Mouse (Mus musculus): ENCODE results near the gene Gpi1. TPM values are rescaled to one million over a fixed set of nuclear protein-coding genes. Genes with fewer than 3 reads are reported as not detected.
"Not testable (repeated sequence)": the region's sequence is repeated elsewhere in the genome, so short reads cannot be mapped to it uniquely, and the experiment has no call there.

Gpi1 gene
- polyA plus RNA-seq, 1 experiment from 2014 or later: 287 TPM

DNA sequence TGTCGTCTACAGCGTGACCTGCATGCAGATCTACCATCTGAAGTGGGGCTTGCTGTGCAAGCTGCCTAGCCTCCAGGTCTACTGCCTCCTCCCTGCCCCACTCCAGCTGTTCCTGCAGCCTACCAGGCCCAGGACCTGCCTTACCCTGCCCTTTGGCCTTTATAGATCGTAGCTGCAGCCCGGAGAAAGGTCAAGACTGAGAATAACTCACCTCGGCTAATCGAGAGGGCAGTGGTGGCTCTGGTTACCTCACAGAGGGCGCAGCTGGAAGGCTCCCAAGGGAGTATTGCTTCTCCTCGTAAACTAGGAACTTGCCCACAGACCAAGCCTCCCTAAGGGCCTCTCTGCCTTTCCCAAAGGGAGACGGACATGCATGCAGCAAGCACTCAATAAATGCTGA, 14.7 kb downstream of the Gpi1 start:
- H3K27me3 ChIP-seq (ENCODE audit: control insufficient read depth, insufficient read depth, low read length): no peaks in the 10 kb centered on the region
- no peaks in the 10 kb centered on the region for H3K9me3 ChIP-seq (replicated peaks; ENCODE audit: control insufficient read depth, low read length)
- no peak overlapping the region for H3K4me3 ChIP-seq (ENCODE audit: low read depth, low read length)
- H3K4me1 ChIP-seq (ENCODE audit: control insufficient read depth, insufficient read depth, low read length): no peaks in the 10 kb centered on the region
- no peak overlapping the region for H3K4me2 ChIP-seq (ENCODE audit: low read depth, low read length)
- H3K36me3 ChIP-seq (replicated peaks; ENCODE audit: control insufficient read depth, insufficient read depth, low read depth, low read length): peaks cover 9% of the 10 kb centered on the region
- no peak overlapping the region for H3K27ac ChIP-seq (replicated peaks; ENCODE audit: low read depth, low read length)
- ATAC-seq (replicated peaks; ENCODE audit: insufficient number of reproducible peaks, low FRiP score, low TSS enrichment, low read depth) (no peak), DNase-seq (ENCODE audit: low spot score) (no peak)
- no peak overlapping the region for H3K9ac ChIP-seq (replicated peaks; ENCODE audit: low read length)
- 78% methylated on average over 9 of the region's 9 CpGs for WGBS

DNA sequence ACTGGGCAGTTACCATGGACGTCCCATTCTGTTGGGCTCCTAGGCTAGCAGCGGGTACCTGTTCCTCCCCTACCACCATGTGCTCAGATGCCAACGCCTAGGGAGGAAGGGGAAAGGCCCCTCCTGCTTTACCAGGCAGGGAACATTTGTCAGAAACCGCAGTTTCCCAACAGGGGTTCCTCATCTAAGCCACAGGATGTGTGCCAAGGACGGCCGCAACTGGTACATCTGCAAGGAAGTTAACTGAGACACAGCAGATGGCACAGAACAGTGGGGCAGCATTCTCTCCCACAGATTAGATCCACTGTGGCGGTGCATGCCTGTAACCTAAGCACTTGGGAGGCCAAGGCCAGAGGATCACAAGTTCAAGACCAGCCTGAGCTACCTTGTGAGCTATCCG, 15.5 kb downstream of the Gpi1 start:
- H3K27me3 ChIP-seq (ENCODE audit: control insufficient read depth, insufficient read depth, low read length): no peaks in the 10 kb centered on the region
- 88% methylated on average over 8 of the region's 8 CpGs for WGBS
- H3K9ac ChIP-seq (replicated peaks; ENCODE audit: low read length): no peak overlapping the region
- no peaks in the 10 kb centered on the region for H3K9me3 ChIP-seq (replicated peaks; ENCODE audit: control insufficient read depth, low read length)
- no peaks in the 10 kb centered on the region for H3K4me1 ChIP-seq (ENCODE audit: control insufficient read depth, insufficient read depth, low read length)
- H3K36me3 ChIP-seq (replicated peaks; ENCODE audit: control insufficient read depth, insufficient read depth, low read depth, low read length): peaks cover 9% of the 10 kb centered on the region; the same call in 1 of the 2 replicates
- H3K27ac ChIP-seq (replicated peaks; ENCODE audit: low read depth, low read length): no peak overlapping the region
- DNase-seq (ENCODE audit: low spot score) (no peak), ATAC-seq (replicated peaks; ENCODE audit: insufficient number of reproducible peaks, low FRiP score, low TSS enrichment, low read depth) (no peak)
- no peak overlapping the region for H3K4me3 ChIP-seq (ENCODE audit: low read depth, low read length)
- no peak overlapping the region for H3K4me2 ChIP-seq (ENCODE audit: low read depth, low read length)

DNA sequence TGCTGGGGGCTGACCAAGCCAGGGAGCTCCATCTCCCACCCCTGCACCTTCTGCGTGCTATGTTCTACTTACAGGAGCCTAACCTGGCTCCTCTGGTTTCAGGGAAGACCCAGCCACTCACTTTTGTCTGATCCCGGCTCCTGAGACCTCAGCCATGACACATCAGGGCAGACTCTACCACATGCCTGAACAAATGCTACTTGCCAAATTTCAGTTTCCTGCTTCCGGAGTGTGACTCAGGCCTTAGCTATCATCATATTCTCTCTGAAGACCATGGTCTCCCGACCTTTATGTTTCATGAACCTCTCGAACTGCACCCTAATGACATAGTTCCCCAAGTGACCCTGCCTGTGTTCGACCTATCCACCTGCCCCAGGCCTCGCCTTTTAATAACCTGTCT, 16.9 kb downstream of the Gpi1 start:
- 90% methylated on average over 7 of the region's 7 CpGs for WGBS
- DNase-seq (ENCODE audit: low spot score): no peak

DNA sequence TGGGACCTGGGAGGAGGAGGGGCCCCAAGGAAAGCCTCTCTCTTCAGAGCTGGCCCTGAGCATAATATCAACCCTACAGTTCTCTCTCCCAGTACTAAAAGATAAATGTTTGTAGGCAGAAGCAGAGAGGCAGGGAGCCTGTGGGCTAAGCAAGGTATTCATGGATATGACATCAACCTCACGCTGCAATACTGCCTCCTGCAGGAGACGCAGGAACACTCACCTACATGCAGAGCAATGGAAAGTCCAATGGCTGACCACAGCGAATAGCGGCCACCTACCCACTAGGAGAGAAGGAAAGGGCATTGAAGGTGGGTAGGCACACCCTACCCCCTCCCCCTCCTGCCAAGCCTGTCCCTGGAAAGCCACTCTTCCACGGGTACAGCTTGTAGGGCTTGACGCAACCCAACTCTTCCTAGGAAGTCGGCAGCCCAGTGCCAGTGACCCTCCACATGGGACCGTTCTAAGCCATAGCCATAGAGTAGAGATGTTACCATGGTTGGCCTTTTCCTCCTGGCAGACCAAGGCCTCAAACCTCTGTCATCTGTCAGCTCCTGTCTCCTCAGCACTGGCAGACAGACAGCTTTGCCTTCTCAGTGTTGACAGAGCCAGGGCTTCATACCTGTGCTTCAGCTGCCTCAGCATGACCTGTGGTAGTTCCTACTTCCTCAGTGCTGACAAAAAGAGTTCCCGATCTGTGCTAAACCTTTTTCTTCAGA, 21.9 kb downstream of the Gpi1 start:
- Histone ChIP-seq H3K9me3 (replicated peaks; ENCODE audit: control insufficient read depth, low read length) (no peaks in the 10 kb centered on the region), H3K4me1 (ENCODE audit: control insufficient read depth, insufficient read depth, low read length) (no peaks in the 10 kb centered on the region), H3K36me3 (replicated peaks; ENCODE audit: control insufficient read depth, insufficient read depth, low read depth, low read length) (peaks cover 17% of the 10 kb centered on the region), H3K4me2 (ENCODE audit: low read depth, low read length) (no peak overlapping the region), H3K4me3 (ENCODE audit: low read depth, low read length) (no peak overlapping the region), H3K27me3 (ENCODE audit: control insufficient read depth, insufficient read depth, low read length) (no peaks in the 10 kb centered on the region), H3K9ac (replicated peaks; ENCODE audit: low read length) (no peak overlapping the region), H3K27ac (replicated peaks; ENCODE audit: low read depth, low read length) (no peak overlapping the region)
- DNase-seq (ENCODE audit: low spot score) (no peak), ATAC-seq (replicated peaks; ENCODE audit: insufficient number of reproducible peaks, low FRiP score, low TSS enrichment, low read depth) (no peak)
- WGBS: 88% methylated on average over 9 of the region's 9 CpGs

More for the DNA sequence above, 16.9 kb downstream of the Gpi1 start:
- Histone ChIP-seq H3K36me3 (replicated peaks; ENCODE audit: control insufficient read depth, insufficient read depth, low read depth, low read length) (peaks cover 9% of the 10 kb centered on the region; the same call in 1 of the 2 replicates), H3K4me2 (ENCODE audit: low read depth, low read length) (no peak overlapping the region), H3K9ac (replicated peaks; ENCODE audit: low read length) (no peak overlapping the region), H3K27ac (replicated peaks; ENCODE audit: low read depth, low read length) (no peak overlapping the region), H3K4me1 (ENCODE audit: control insufficient read depth, insufficient read depth, low read length) (no peaks in the 10 kb centered on the region), H3K4me3 (ENCODE audit: low read depth, low read length) (no peak overlapping the region), H3K27me3 (ENCODE audit: control insufficient read depth, insufficient read depth, low read length) (no peaks in the 10 kb centered on the region), H3K9me3 (replicated peaks; ENCODE audit: control insufficient read depth, low read length) (no peaks in the 10 kb centered on the region)
- no peak for ATAC-seq (replicated peaks; ENCODE audit: insufficient number of reproducible peaks, low FRiP score, low TSS enrichment, low read depth)

DNA sequence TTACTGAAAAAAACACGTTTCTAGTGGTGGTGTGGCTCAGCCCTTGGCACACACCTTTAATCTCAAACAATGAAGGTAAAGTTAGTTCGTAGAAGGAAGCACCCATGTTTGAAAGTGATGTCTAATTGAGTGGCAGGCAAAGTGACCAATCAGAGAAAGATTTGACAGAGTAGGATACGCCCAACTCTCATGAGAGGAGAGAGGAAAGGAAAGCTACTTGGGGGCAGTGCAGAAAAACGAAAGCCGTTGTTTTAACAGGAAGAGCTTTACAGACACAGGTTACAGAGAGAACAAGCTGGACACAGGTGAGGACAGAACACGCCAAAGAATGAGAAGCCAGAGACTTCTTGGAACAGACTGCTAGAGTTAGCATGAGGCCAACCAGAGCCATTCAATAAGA, 23.8 kb downstream of the Gpi1 start:
- Histone ChIP-seq H3K4me2 (ENCODE audit: low read depth, low read length) (no peak overlapping the region), H3K9me3 (replicated peaks; ENCODE audit: control insufficient read depth, low read length) (no peaks in the 10 kb centered on the region), H3K4me1 (ENCODE audit: control insufficient read depth, insufficient read depth, low read length) (no peaks in the 10 kb centered on the region), H3K9ac (replicated peaks; ENCODE audit: low read length) (no peak overlapping the region), H3K27ac (replicated peaks; ENCODE audit: low read depth, low read length) (no peak overlapping the region), H3K4me3 (ENCODE audit: low read depth, low read length) (no peak overlapping the region), H3K27me3 (ENCODE audit: control insufficient read depth, insufficient read depth, low read length) (no peaks in the 10 kb centered on the region), H3K36me3 (replicated peaks; ENCODE audit: control insufficient read depth, insufficient read depth, low read depth, low read length) (peaks cover 21% of the 10 kb centered on the region)
- no peak for ATAC-seq (replicated peaks; ENCODE audit: insufficient number of reproducible peaks, low FRiP score, low TSS enrichment, low read depth)
- 92% methylated on average over 6 of the region's 6 CpGs for WGBS
- no peak for DNase-seq (ENCODE audit: low spot score)

DNA sequence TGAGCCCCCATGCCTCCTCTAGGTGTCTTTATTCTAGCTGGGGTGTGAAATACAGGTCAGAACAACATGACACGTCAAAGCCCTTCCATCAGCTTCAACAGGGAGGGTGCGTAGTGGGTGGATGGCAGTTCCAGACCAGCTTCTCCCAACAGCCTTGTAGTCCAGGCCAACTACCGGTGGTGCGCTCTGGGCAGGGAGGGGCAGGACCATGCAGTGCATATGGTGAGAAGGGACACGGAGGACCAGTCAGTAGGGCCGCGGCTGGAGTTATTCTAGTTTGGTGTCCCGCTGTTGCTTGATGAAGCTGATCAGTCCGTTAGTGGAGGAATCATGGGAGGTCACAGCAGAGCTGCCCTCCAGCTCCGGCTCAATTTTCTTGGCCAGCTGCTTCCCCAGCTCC, 28.0 kb downstream of the Gpi1 start:
- not testable (repeated sequence) for H3K4me2 ChIP-seq (ENCODE audit: low read depth, low read length); H3K27me3 ChIP-seq (ENCODE audit: control insufficient read depth, insufficient read depth, low read length); DNase-seq (ENCODE audit: low spot score); ATAC-seq (replicated peaks; ENCODE audit: insufficient number of reproducible peaks, low FRiP score, low TSS enrichment, low read depth); H3K9me3 ChIP-seq (replicated peaks; ENCODE audit: control insufficient read depth, low read length); H3K4me3 ChIP-seq (ENCODE audit: low read depth, low read length); H3K27ac ChIP-seq (replicated peaks; ENCODE audit: low read depth, low read length); H3K4me1 ChIP-seq (ENCODE audit: control insufficient read depth, insufficient read depth, low read length); H3K9ac ChIP-seq (replicated peaks; ENCODE audit: low read length)
- WGBS: 91% methylated on average over 10 of the region's 10 CpGs
- peaks cover 19% of the 10 kb centered on the region for H3K36me3 ChIP-seq (replicated peaks; ENCODE audit: control insufficient read depth, insufficient read depth, low read depth, low read length)

DNA sequence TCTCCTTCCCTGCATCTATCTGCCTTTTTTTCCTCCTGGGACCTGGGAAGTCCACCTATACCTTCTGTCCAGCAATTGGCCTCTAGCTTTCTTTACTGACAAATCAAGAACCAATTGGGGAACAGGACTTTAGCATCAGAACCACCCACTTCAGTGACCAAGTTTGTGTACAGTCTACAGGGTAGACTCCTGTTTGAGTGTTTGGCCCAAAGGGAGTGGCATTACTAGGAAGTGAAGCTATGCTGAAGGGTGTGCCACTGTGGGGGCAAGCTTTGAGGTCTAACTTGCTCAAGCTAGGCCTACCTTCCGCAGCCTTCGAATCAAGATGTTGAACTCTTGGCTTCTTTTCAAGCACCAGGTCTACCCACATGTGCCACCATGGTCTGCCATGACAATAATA, 29.3 kb downstream of the Gpi1 start:
- no peaks in the 10 kb centered on the region for H3K9me3 ChIP-seq (replicated peaks; ENCODE audit: control insufficient read depth, low read length)
- H3K36me3 ChIP-seq (replicated peaks; ENCODE audit: control insufficient read depth, insufficient read depth, low read depth, low read length): peaks cover 18% of the 10 kb centered on the region
- no peak overlapping the region for H3K27ac ChIP-seq (replicated peaks; ENCODE audit: low read depth, low read length)
- H3K9ac ChIP-seq (replicated peaks; ENCODE audit: low read length): no peak overlapping the region
- 97% methylated on average over 2 of the region's 2 CpGs for WGBS
- ATAC-seq (replicated peaks; ENCODE audit: insufficient number of reproducible peaks, low FRiP score, low TSS enrichment, low read depth) (no peak), DNase-seq (ENCODE audit: low spot score) (no peak)
- no peak overlapping the region for H3K4me3 ChIP-seq (ENCODE audit: low read depth, low read length)
- no peak overlapping the region for H3K4me2 ChIP-seq (ENCODE audit: low read depth, low read length)
- no peaks in the 10 kb centered on the region for H3K4me1 ChIP-seq (ENCODE audit: control insufficient read depth, insufficient read depth, low read length)
- H3K27me3 ChIP-seq (ENCODE audit: control insufficient read depth, insufficient read depth, low read length): no peaks in the 10 kb centered on the region

DNA sequence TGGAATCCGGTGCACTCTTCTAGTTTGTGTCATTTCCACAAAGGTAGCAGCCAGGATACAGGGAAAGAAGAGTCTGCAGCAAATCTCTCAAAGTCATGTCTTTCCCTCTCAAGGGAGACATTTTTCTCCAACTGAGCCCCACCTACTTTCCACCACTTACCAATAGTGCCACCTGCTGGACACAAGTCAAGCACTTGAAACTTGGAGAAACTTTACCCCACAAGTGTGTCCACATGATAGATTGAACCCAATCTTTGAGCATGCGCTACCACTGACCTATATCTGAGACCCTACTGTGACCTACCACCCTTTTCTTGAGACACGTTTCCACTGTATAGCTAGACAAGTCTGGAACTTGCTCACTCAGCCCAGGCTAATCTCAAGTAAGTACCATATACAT, 31.8 kb downstream of the Gpi1 start:
- ATAC-seq (replicated peaks; ENCODE audit: insufficient number of reproducible peaks, low FRiP score, low TSS enrichment, low read depth): no peak
- no peak overlapping the region for H3K4me3 ChIP-seq (ENCODE audit: low read depth, low read length)

More for the DNA sequence above, 31.8 kb downstream of the Gpi1 start:
- Histone ChIP-seq H3K27me3 (ENCODE audit: control insufficient read depth, insufficient read depth, low read length) (no peaks in the 10 kb centered on the region), H3K4me2 (ENCODE audit: low read depth, low read length) (no peak overlapping the region), H3K36me3 (replicated peaks; ENCODE audit: control insufficient read depth, insufficient read depth, low read depth, low read length) (peaks cover 8% of the 10 kb centered on the region), H3K27ac (replicated peaks; ENCODE audit: low read depth, low read length) (no peak overlapping the region), H3K9ac (replicated peaks; ENCODE audit: low read length) (no peak overlapping the region), H3K9me3 (replicated peaks; ENCODE audit: control insufficient read depth, low read length) (no peaks in the 10 kb centered on the region), H3K4me1 (ENCODE audit: control insufficient read depth, insufficient read depth, low read length) (no peaks in the 10 kb centered on the region)
- DNase-seq (ENCODE audit: low spot score): peak; percentile 38
- 59% methylated on average over 3 of the region's 3 CpGs for WGBS

Data from embryonic facial prominence, embryonic 11.5 days (tissue).